Mouse (Mus musculus): ENCODE results near the gene Wipf3.

DNA sequence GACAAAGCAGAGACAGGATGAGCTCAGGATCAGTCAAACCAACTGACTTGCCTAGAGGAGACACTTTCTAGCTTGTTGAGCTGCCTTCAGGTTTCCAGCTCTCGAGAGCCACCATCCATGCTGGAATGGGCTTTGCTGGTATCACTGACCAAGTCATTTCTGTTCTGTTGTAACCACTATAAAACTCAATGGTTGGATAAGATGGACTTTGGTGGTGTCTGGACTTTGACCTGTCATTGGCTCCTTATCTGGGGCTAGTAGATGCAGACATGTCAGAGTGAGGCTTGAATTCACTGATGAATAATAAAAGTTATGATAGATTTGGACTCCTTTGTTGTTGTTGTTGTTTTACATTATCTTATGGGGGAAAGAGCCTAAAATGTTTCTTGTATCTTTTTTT is 44.6 kb upstream of the Wipf3 start:
- TF ChIP-seq POLR2A (IDR thresholded peaks at IDR 0.05; ENCODE audit: borderline replicate concordance, extremely low read depth, insufficient read depth, insufficient read length, poor library complexity, severe bottlenecking) (no peak), CTCF (IDR thresholded peaks at IDR 0.05; ENCODE audit: borderline replicate concordance, extremely low read depth, insufficient read depth, insufficient read length) (no peak)

Data from brain, embryonic 14.5 days (tissue).